Mouse (Mus musculus) ES-CJ7 (cell line): ENCODE measurements around the gene Arvcf.

Source experiments
- DNase-seq: peaks from one replicate; pipeline ENCODE4 v3.0.0; 2011; ENCODE audit warnings: low read depth, low spot score

Arvcf gene

DNA sequence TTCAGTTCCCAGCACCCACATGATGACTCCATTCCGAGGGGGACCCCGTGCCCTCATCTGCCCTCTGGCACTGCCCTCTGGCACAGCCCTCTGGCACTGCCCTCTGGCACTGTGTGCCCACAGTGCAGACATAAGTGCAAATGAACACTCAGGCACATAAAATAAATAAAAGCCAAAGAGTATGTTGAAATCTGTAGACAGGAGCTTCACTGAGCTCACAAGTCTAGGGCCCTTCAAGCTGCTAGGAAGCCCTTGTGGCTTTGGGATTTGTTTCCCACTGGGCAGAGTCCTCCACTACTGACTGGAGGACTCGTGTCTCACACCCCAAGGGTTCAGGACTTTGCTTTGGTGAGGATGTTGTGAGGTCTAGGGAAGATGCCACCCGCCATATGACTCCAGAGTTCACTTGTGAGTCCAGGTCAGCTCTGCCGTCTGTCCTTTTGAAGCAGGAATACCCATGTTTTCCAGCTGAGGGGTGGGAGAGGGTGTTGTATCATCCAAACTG, 80.1 kb downstream of the Arvcf start:
- DNase-seq, result no peak

DNA sequence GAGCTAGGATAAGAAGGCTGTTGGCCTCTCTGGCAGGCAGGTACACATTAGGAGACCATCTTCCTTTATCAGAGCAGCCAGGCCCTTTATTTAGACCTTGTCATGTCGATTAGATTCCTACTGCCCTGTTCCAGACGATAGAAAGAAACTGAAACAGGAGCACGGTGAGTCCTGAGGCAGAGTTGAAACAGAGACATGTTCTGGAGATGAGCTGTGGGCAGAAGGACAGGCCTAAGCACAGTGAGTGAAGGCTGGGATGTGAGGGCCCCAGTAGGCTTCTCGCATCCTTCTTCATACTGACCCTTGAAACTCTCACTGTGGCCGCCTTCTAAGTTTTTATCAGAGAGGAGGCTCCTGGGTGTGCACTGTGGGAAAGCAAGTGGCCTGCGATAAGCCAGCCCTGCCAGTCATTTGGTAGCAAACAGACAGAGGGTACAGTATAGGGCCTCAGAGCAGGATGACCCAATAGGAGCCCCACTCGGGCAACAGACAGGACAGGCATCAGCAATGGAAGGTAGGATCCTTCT, 80.6 kb downstream of the Arvcf start:
- DNase-seq, result no peak

DNA sequence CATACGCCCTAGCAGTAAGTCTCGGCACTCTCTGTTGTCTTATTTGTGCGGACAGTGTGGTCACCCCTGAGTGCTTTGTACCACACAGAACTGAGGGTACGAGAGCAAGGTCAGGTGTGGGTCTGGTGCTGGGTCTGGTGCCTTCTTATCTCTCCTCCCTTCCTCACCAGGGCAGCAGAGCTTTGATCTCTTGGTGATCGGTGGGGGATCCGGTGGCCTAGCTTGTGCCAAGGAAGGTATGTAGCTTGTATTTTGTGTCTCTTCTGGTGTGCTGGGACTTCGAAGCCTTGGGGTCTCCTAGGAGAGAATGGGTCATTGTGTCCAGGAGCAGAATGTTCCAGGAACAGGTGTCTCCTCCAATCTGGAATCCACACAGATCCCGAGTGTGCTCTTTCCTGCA, 81.7 kb downstream of the Arvcf start:
- DNase-seq, result no peak

DNA sequence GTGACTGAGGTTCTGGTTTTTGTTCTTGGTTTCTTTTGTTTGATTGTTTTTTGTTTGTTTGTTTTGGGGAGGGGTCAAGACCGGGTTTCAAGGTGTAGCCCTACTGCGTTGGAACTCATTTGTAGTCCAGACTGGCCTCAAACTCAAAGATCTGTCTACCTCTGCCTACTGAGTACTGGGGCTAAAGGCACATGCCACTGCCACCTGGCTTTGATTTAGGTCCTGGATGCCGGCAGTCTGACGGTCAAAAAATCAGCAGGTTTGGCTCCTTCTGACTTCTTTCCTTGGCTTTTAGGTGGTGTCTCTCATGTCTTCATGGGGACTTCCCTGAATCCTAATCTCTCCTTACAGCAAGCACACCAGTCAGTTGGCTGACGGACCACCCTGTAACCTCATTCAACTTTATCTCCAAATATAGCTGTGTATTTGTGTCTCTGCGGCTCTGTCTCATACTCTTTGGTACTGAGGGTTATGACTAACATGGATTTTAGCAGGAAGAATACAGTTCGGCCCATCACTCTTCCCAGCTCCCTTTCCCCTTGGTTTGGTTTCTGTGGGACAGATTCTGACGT, 82.7 kb downstream of the Arvcf start:
- no peak for DNase-seq

DNA sequence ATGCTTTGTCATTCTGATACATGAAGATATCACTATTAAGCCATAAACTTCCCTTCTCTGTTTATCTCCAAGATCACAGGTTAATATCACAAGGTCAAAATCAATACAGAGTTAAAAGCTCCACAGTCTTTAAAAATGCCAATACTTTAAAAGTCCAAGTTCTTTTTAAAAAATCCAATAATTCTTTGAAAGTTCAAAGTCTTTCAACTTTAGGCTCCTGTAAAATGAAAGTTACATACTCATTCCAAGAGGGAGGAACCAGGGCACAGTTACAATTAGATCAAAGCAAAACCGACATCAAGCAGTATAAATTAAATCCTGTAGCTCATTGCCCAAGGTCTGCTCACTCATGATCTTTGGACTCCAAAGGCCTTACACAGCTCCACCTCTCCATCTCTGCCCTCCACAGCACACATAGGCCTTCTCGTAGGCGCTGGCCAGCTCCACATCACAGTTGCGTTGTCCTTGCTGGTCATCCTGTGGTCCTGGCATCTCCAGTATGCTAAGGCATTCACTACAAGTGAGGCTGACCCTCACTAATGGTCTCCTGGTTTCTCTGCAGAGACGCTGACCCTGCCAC, 85.4 kb downstream of the Arvcf start:
- no peak for DNase-seq

DNA sequence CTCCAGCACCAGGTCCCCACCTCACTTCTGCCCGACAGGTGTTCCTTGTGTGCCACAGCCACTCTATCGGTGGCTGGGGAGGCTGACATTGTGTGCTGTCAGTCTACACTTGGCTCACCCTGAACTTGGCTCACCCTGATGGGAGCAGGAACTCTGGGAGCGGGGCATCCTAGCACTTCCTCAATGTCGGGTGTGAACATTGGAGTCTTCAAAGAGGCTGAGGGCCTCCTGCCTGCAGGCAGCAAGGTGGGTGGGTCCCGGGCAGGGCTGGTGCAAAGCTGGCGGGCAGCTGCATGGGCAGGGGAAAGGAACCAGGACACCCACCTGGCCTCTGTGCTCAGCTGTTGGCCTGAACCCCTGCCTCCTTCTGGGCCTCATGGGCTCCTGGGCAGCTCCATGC, 88.1 kb downstream of the Arvcf start:
- no peak for DNase-seq

DNA sequence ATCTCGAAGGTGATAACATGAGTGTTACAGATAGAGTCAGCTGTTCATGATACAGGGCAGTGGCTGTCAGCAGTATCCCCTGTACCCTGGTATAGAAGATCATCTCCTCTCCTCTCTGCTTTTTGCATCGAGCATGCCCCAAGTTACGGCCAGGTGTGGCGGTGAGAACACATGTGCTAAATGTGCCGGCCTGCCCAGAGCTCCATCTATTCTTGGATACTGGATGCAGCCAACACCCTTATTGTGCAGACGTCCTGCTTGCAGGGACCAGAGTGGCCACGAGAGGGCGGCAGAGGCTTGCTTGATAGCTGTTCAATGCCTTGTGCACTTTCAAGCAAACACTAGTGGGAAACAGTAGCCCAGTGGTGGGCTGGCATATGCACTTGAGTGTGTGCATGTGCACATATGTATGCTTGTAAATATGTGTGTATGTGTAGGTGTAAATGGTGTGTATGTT, 95.4 kb downstream of the Arvcf start:
- peak; percentile 87 for DNase-seq

DNA sequence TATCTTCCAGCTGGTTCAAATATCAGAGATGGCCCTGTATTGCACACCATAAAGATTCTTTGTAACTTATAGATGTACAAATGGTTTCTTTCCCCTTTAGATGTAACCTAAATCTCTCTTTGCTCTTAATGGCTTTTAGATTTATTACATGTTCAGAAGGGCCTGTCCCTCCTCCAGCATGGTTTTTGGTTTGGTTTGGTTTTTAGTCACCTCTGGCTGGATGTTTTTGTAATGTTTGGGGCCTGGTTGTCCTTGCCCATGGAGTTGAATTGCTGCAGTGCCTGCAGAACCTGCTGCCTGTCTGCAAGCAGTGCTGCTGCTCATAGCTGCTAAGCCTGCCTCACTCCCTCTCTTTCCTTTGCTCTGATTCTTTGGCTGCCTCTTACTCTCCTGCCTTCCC, 99.3 kb downstream of the Arvcf start:
- no peak for DNase-seq

DNA sequence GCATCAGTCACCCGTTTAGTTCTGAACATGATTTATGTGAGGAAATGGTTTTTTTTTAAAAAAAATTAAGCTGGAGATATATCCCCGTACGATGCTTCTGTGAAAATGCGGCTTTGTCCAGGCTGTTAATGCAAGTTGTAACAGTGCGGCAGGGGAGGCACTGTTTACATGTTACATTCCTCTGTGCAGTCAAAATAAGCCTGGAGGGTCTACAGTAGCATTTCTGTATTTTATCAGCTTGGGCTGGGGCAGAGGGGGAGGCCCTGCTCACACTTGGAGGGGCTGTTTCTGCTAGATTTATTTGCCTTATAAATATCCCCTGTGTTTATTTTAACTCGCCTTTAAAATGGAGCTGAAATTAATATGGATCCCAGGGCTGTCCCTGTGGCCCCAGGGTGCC, 100.1 kb downstream of the Arvcf start:
- no peak for DNase-seq

DNA sequence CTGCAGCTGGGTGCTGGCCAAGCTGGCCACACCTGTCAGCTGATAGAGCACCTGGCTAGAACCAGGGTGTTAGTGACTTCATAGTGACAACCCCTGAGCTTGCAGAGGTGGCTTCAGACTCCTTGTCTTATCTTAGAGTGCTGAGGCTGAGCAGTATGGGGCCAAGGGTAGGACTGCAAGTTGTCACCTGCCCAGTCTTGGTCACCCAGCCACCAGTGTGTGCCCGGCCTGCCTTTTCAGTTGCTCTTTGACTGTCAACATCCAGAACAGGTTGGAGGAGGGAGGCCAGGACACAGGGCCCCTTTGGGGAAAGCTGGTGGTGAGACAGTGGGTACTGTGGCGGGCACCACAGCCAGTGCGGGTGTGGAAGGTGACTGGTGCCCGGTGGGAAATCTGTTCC, 101.0 kb downstream of the Arvcf start:
- no peak for DNase-seq

DNA sequence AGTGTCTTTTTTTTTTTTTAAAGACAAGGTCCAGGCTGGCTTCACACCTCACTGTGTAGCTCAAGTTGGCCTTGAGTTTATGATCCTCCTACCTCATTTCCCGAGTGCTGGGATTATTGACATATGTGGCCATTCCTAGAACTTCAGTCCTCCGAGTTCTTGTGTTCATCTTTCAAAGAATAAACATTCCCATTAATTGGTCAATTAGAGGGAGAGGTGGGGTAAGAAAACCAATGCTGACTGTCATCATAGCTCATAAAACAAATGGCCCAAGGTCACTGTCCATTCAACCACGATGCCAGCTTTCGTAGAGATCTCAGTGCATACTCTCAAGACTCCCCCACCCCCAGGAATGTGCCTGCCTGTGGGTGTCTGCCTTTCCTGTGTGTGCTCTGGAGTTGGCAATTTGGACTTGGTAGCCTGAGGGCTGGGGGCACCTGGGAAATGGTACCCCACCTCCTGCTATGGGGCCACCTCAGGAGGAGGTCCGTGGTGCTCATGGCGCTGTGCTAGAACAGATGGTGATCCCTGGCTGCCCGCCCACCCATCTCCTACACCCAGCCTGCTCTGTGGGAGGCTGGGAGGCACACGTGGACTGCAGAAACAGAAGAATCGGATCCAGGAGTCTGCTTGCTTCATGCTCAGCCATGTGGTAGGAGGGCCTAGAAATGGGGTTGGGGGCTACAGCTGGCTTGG, 103.7 kb downstream of the Arvcf start:
- DNase-seq, result no peak

DNA sequence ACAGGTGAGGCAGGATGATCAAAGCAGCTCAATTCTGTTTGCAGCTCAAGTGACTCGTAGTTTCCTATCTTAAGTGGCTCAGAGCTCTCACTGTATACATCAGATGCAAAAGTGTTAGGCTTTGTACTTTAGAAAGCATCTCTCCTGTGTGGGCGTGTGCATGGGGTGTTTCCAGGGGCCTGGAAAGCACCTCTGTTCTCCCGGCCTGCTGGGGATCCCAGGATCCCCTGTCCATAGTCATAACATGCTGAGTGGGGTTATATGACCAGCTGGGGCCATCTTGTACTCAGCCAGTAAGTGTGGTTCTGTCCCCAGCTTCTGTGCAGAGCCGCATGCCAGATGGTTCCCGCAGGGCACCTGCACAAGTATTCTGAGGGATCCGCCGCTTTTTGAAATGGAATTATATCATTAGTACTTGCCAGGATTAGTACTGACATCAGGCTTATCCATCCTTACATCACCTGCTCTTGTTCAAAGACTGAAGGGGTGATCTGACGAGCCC, 104.4 kb downstream of the Arvcf start:
- DNase-seq, result no peak

DNA sequence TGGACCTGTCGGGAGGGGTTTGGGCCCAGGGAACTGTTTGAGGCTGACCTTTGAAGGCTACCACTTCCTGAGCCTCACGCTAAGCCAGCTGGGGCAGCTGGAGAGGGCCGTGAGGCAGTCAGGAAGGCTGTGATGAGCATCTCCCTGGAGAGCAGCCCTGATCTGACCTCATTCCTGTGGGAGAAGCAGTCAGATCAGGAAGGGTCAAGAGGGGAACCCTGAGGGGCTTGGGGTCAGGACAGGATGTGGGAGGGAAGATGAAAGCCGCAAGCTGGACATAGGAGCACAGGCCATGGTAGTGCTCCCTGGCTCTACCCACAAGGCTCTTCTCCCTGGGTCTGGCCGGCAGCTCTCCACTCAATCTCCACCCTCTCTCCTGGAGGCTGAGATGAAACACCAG, 105.9 kb downstream of the Arvcf start:
- no peak for DNase-seq

DNA sequence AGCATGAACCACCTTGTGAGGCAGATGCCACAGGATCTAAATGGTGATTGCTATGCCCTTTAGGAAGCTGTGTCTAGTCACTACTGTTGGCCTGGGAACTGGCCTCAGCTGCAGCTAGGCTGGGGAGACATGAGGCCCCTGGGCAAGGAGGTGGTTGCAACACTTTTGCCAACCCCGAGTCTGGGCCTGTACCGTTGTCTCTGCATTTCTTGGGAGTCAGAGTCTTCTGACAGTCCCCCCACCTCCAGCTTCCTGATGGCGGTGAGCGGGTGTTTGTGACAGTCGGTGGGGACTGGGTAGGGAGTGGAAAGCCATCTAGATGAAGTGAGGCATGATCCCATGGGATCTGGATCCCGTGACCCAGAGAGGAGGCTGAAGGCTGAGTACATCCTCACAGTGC, 107.4 kb downstream of the Arvcf start:
- DNase-seq, result no peak
